Mouse (Mus musculus) bone marrow, adult 2 months (tissue): ENCODE results near the gene Gucy2g.

Source experiments
- CTCF ChIP-seq: fragments of 200-500 bp; IDR thresholded peaks from 2 replicates; pipeline ENCODE4 v1.5.1; 2011; ENCODE audit warnings: low read length, control low read depth; ENCODE audit not compliant: control insufficient read depth, insufficient read depth
- POLR2A ChIP-seq: fragments of 200-500 bp; IDR thresholded peaks from 2 replicates; pipeline ENCODE4 v1.6.1; 2011; ENCODE audit warnings: low read depth, mild to moderate bottlenecking, control low read depth, low read length, borderline replicate concordance; ENCODE audit not compliant: control insufficient read depth

GRCm38 (mm10) chr19:55288974-55289373, 47.9 kb upstream of the Gucy2g start:
- TF ChIP-seq CTCF (no peak), POLR2A (no peak)
